Mouse (Mus musculus) embryonic facial prominence, embryonic 14.5 days (tissue): Measurements from ENCODE around the gene Usf1. TPM values are rescaled to one million over a fixed set of nuclear protein-coding genes. Genes with fewer than 3 reads are reported as not detected.
A peak's percentile ranks its signal among the peaks of the same experiment; 100 is the strongest.

Experiments used
- ATAC-seq: fragments of 200-750 bp; cut with Nextera tagmentation; 2 replicates; pipeline ENCODE4 v1.8.0; 2017; ENCODE audit warnings: low read depth, moderate number of reproducible peaks, moderate TSS enrichment
- DNase-seq: peaks from one replicate; pipeline ENCODE4 v3.0.0-alpha.2; 2015; ENCODE audit warnings: low spot score
- H3K27ac ChIP-seq: fragments of 300-500 bp; sonication (generic); replicated peaks from 2 replicates; pipeline ENCODE4 v1.5.1; 2014; ENCODE audit warnings: low read depth, mild to moderate bottlenecking, low read length, moderate library complexity
- H3K27me3 ChIP-seq: fragments of 300-500 bp; sonication (generic); replicated peaks from 2 replicates; pipeline ENCODE4 v1.6.1; 2014; ENCODE audit warnings: low read length; ENCODE audit not compliant: control insufficient read depth, insufficient read depth
- H3K36me3 ChIP-seq: fragments of 300-500 bp; sonication (generic); 2 replicates; pipeline ENCODE4 v1.6.1; 2014; ENCODE audit warnings: low read length, mixed read lengths; ENCODE audit not compliant: control insufficient read depth, insufficient read depth
- H3K4me1 ChIP-seq: fragments of 300-500 bp; sonication (generic); 2 replicates; pipeline ENCODE4 v1.6.1; 2014; ENCODE audit warnings: antibody characterized with exemption, low read length; ENCODE audit not compliant: control insufficient read depth, insufficient read depth
- H3K4me2 ChIP-seq: fragments of 300-500 bp; sonication (generic); 2 replicates; pipeline ENCODE4 v1.6.1; 2014; ENCODE audit warnings: low read depth, mild to moderate bottlenecking, low read length, moderate library complexity, mixed read lengths
- H3K4me3 ChIP-seq: fragments of 300-500 bp; sonication (generic); 2 replicates; pipeline ENCODE4 v1.5.1; 2014; ENCODE audit warnings: low read depth, mild to moderate bottlenecking, low read length
- H3K9ac ChIP-seq: fragments of 300-500 bp; sonication (generic); 2 replicates; pipeline ENCODE4 v1.6.1; 2014; ENCODE audit warnings: low read depth, mild to moderate bottlenecking, low read length, moderate library complexity, mixed read lengths
- H3K9me3 ChIP-seq: fragments of 300-500 bp; sonication (generic); 2 replicates; pipeline ENCODE4 v1.6.1; 2016; ENCODE audit warnings: low read length; ENCODE audit not compliant: control insufficient read depth
- WGBS: fragments of 180-500 bp; shearing (Covaris S2); extraction: QIAGEN DNeasy Blood & Tissue Kit; methylation state at CpG from one replicate; pipeline ENCODE4 v1.1.7; 2014; 5-methylcytosine and 5-hydroxymethylcytosine counted together
- polyA plus RNA-seq: library from polyadenylated mRNA; unstranded; fragments of >200 nt; fragmentation: Nextera tagmentation; extraction: Ambion mirVana; gene quantifications from 2 replicates; pipeline ENCODE4 v1.2.1, GENCODE M21; 2014

The Usf1 gene
- polyA plus RNA-seq, 1 experiment from 2014 or later: 68.9 TPM

GRCm38 (mm10) chr1:171439072-171439471 lies 28.0 kb downstream of the Usf1 start:
- Histone ChIP-seq H3K9ac (no peak overlapping the region), H3K36me3 (no peaks in the 10 kb centered on the region), H3K4me1 (peaks cover 15% of the 10 kb centered on the region; the same call in 1 of the 2 replicates), H3K27ac (no peak overlapping the region), H3K27me3 (peaks cover 35% of the 10 kb centered on the region), H3K9me3 (0 out of 2 replicates have a peak, but pooled peaks cover 5% of the 10 kb centered on the region), H3K4me3 (peak overlapping the region; percentile 49), H3K4me2 (peak overlapping the region; percentile 65)
- DNase-seq (no peak), ATAC-seq (no peak)
- WGBS: 24% methylated on average over 8 of the region's 8 CpGs

- 0 out of 2 replicates have a peak, but pooled peaks cover 6% of the 10 kb centered on the region for H3K9me3 ChIP-seq
- peaks cover 15% of the 10 kb centered on the region; the same call in 1 of the 2 replicates for H3K4me1 ChIP-seq
- ATAC-seq (0 out of 2 replicates have a peak, but pooled peaks have one; percentile 21), DNase-seq (peak; percentile 79)
- peak overlapping the region; percentile 33 for H3K27ac ChIP-seq
- H3K27me3 ChIP-seq: peaks cover 35% of the 10 kb centered on the region
- H3K9ac ChIP-seq: no peak overlapping the region; the same call in 1 of the 2 replicates
- 28% methylated on average over 7 of the region's 9 CpGs for WGBS
- peak overlapping the region; percentile 49; the same call in 1 of the 2 replicates for H3K4me3 ChIP-seq
- no peaks in the 10 kb centered on the region for H3K36me3 ChIP-seq
- peak overlapping the region; percentile 65 for H3K4me2 ChIP-seq
Observed at GRCm38 (mm10) chr1:171440025-171440725, 29.1 kb downstream of the Usf1 start.

GRCm38 (mm10) chr1:171441466-171442412 lies 30.6 kb downstream of the Usf1 start:
- Histone ChIP-seq H3K4me3 (no peak overlapping the region), H3K9me3 (0 out of 2 replicates have a peak, but pooled peaks cover 6% of the 10 kb centered on the region), H3K27ac (peak overlapping the region; percentile 63), H3K4me1 (peaks cover 15% of the 10 kb centered on the region; the same call in 1 of the 2 replicates), H3K4me2 (peak overlapping the region; percentile 35), H3K9ac (no peak overlapping the region), H3K36me3 (no peaks in the 10 kb centered on the region), H3K27me3 (peaks cover 28% of the 10 kb centered on the region)
- 54% methylated on average over 7 of the region's 7 CpGs for WGBS
- ATAC-seq (no peak), DNase-seq (peak; percentile 38)

DNA sequence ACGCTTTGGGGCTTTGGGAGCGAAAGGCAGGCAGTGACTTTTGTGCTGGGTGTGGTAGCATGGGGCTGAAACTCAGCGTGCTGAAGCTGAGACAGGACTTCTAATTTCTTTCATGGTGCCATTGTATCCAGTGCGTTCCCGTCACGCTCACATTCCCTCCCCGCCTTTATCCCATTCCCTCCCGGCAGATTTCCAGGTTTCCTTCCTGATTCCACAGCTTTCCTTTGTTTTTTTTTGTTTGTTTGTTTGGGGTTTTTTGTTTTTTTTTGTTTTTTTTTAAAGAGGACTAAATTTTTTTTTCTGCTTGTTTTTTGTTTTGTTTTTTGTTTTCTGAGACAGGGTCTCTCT lies 31.3 kb downstream of the Usf1 start:
- no peaks in the 10 kb centered on the region for H3K36me3 ChIP-seq

GRCm38 (mm10) chr1:171445050-171445449 lies 33.9 kb downstream of the Usf1 start:
- H3K9me3 ChIP-seq: 0 out of 2 replicates have a peak, but pooled peaks cover 6% of the 10 kb centered on the region
- H3K4me3 ChIP-seq: no peak overlapping the region
- ATAC-seq (no peak), DNase-seq (no peak)
- no peak overlapping the region for H3K4me2 ChIP-seq
- H3K9ac ChIP-seq: no peak overlapping the region
- no peaks in the 10 kb centered on the region for H3K36me3 ChIP-seq
- 86% methylated on average over 5 of the region's 5 CpGs for WGBS
- H3K27me3 ChIP-seq: no peaks in the 10 kb centered on the region
- H3K27ac ChIP-seq: no peak overlapping the region
- H3K4me1 ChIP-seq: peaks cover 6% of the 10 kb centered on the region; the same call in 1 of the 2 replicates

More for the DNA sequence above, 31.3 kb downstream of the Usf1 start:
- 74% methylated on average over 7 of the region's 8 CpGs for WGBS
- H3K4me2 ChIP-seq: peak overlapping the region; percentile 35
- H3K9me3 ChIP-seq: 0 out of 2 replicates have a peak, but pooled peaks cover 6% of the 10 kb centered on the region
- H3K4me3 ChIP-seq: no peak overlapping the region
- H3K27ac ChIP-seq: no peak overlapping the region; the same call in 1 of the 2 replicates
- H3K9ac ChIP-seq: no peak overlapping the region
- no peak for ATAC-seq
- no peak for DNase-seq
- peaks cover 23% of the 10 kb centered on the region for H3K27me3 ChIP-seq
- peaks cover 15% of the 10 kb centered on the region; the same call in 1 of the 2 replicates for H3K4me1 ChIP-seq

DNA sequence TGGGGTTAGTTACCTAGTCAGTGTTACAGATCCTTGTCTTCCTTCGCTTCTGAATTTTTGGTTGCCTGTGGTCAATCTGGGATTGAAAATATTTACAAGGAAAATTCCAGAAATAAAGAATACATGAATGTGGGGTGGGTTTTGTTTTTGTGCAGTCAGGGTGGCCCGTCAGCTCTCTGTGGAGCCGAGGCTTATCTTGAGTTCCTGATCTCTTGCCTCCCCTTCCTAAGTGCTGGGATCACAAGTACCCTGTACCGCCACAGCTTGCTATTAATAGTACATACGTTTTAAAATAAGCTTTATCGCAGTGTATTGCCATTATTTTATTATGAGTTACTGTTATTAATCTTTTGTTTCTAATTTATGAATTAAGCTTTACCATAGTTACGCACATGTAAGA lies 35.7 kb downstream of the Usf1 start:
- 58% methylated on average over 7 of the region's 7 CpGs for WGBS
- Histone ChIP-seq H3K4me2 (no peak overlapping the region), H3K4me1 (no peaks in the 10 kb centered on the region), H3K36me3 (no peaks in the 10 kb centered on the region), H3K9ac (no peak overlapping the region), H3K27me3 (no peaks in the 10 kb centered on the region), H3K9me3 (0 out of 2 replicates have a peak, but pooled peaks cover 6% of the 10 kb centered on the region), H3K27ac (no peak overlapping the region), H3K4me3 (no peak overlapping the region)
- ATAC-seq (no peak), DNase-seq (no peak)

GRCm38 (mm10) chr1:171447692-171448091 lies 36.6 kb downstream of the Usf1 start:
- H3K36me3 ChIP-seq: no peaks in the 10 kb centered on the region
- H3K4me1 ChIP-seq: no peaks in the 10 kb centered on the region
- H3K9me3 ChIP-seq: 0 out of 2 replicates have a peak, but pooled peaks cover 6% of the 10 kb centered on the region
- DNase-seq: no peak
- H3K27me3 ChIP-seq: no peaks in the 10 kb centered on the region
- no peak overlapping the region for H3K4me3 ChIP-seq
- peak overlapping the region; percentile 8; the same call in 1 of the 2 replicates for H3K9ac ChIP-seq
- ATAC-seq: no peak
- H3K27ac ChIP-seq: no peak overlapping the region
- H3K4me2 ChIP-seq: no peak overlapping the region
- 48% methylated on average over 10 of the region's 10 CpGs for WGBS

- ATAC-seq (no peak), DNase-seq (no peak)
- WGBS: 85% methylated on average over 11 of the region's 11 CpGs
Observed at GRCm38 (mm10) chr1:171450062-171450461, 38.9 kb downstream of the Usf1 start.

More at GRCm38 (mm10) chr1:171450062-171450461, 38.9 kb downstream of the Usf1 start:
- no peak overlapping the region for H3K27ac ChIP-seq
- H3K27me3 ChIP-seq: no peaks in the 10 kb centered on the region
- no peak overlapping the region for H3K9ac ChIP-seq
- H3K36me3 ChIP-seq: no peaks in the 10 kb centered on the region
- H3K9me3 ChIP-seq: no peaks in the 10 kb centered on the region
- H3K4me3 ChIP-seq: no peak overlapping the region
- H3K4me2 ChIP-seq: no peak overlapping the region
- no peaks in the 10 kb centered on the region for H3K4me1 ChIP-seq
